Mouse (Mus musculus) mesoderm, embryonic 11.5 days (tissue): ENCODE measurements around the gene Bmpr1a.

Experiments used
- DNase-seq: peaks from one replicate; pipeline ENCODE4 v3.0.0-alpha.2; 2012; ENCODE audit warnings: low read depth, low spot score

The Bmpr1a gene

DNA sequence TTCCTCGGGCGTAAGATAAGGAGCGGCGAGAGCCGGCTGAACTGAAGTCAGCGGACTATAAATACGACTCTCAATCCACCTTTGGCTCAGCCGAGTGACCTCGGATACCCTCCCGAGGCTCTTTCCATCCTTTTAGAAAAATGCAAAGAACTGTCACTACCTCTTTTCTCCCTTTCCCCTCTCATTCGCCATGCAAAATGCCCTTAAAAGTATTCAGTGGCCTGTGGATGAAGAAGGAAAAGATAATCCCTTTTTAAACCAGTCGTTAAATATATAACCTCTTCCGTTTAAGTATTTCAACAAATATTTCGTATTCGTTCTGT lies at the start of gene Bmpr1a:
Gene Bmpr1a, minus strand, starts transcription at position 17 of the 323 bp plus-strand sequence.
- no peak for DNase-seq

DNA sequence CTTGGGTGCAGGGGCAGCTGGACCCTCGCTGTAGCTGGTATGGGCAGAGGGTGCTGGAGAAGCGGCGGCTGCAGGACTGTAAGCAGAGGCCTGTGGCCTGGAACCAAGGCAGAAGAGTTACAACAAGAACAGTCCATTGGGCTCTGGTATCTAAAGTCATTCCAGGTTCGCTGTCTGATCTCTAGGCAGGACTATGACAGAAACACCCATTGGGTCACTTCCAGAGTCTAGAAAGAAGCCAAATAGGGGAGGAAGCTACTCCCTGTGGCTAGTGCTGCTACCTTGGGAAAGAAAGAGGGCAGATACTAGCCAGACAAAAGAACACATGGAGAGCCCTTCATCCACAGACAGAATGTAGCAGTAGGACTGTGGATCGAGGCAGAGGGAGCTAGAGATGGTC lies 49.1 kb upstream of the Bmpr1a start:
- no peak for DNase-seq

GRCm38 (mm10) chr14:34549004-34549671 lies 46.0 kb upstream of the Bmpr1a start:
- peak; percentile 89 for DNase-seq

DNA sequence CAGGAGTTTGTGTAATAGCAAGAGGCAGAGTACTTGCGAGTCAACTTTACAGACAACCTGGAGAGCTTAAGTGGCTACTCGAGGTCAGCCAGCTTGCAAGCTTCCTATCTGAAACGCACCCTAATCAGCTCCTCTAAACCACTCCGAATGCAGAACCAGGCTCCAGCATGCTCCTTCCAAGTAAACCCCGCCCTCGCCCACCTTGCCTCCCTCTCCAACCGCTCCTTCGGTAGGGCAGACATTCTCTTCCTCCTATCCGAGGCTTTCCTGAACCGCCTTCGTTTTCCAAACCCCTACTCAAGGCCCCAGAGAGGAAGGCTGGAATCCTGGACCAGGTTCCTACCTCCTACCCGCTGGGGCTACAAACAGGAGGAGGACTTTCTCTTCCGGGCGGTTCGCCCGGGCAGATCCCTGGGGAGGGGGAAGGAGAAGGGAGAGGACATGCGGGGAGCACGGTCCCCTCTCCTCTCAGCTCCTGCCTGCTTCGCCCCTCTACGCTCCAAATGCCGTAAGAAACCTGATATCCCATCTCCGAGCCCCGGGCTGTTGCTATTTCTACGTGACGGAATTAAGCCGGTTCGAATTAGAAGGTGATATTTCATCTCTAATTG lies 45.4 kb upstream of the Bmpr1a start:
- peak; percentile 72 for DNase-seq

DNA sequence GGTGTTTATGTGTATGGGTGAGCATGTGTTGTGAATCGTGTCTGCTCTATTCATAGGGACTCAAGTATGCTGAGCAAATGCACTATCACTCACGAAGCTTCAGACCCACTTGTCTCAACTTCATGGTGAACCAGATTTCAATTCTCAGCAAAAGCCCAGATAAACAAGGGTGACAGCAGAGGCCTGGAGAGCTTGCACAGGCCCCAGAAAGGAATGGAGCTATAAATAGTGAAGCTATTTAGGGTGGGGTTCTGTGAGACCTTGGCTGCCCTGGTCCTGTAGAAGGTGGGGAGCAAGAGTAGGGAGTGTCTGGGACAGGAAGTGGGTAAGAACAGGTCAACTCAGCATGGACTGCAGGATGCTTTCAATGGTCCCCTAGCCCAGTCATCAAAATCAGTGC lies 41.4 kb upstream of the Bmpr1a start:
- DNase-seq, result no peak

GRCm38 (mm10) chr14:34544001-34544400 lies 40.9 kb upstream of the Bmpr1a start:
- DNase-seq, result no peak

- no peak for DNase-seq
These were observed 40.5 kb upstream of the Bmpr1a start for GRCm38 (mm10) chr14:34543596-34543995.

DNA sequence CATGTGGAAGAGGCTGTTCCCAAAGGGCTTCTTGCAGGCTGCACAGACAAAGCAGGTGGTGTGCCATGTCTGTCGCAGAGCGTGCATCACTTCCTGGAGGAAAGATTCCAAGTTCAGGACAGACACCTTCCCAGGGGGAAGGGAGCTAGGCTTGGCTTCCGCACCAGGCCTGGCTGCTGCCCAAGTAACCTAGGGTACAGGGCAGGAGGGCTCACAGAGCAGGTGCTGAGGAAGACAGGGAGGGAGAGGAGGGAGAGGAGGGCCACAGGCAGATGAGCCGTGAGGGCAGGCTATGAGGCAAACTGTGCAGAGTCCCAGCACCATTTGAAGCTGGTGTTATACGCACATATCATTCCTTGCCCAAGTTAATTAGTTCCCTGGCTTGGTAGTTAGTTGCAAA lies 38.8 kb upstream of the Bmpr1a start:
- DNase-seq, result no peak

DNA sequence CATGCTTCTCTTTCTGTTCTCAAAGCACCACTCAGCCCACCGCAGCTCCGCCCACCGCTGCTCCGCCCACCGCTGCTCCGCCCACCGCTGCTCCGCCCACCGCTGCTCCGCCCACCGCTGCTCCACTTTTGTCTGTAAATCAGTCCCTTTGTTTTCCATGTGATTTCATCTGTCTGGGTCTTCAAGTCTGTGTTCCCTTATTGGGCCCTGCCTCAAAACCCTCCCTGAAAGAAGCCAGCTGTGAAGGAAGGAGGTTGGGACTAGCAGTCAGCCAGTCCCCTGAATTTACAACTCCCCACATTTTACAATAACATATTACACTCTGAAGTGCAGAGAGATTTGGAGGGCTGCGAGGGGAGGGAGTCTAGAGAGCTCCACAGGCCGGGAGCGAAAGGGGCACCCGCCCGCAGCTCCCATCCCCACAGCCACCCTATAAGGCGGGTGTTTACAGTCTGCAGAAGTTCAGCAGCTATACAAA lies 37.6 kb upstream of the Bmpr1a start:
- DNase-seq, result peak; percentile 52

DNA sequence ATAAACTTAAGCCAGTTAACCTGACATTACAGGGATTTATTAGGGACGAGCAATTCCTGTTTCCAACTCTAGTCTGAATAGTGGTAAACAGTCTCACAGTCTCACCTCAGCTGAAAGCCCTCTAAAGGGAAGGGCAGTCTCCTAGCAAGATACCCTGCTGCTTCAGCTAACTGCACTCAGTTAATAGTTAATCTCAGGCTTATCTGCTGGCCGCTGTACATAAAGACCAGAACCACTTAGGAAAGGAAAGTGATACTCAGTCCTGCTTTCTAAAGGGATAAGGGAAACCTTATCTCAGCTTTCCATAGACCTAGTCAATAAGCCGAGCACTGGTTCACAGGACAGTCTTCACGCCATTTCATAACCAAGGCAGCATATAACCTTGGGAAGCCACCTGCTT lies 32.7 kb upstream of the Bmpr1a start:
- no peak for DNase-seq

GRCm38 (mm10) chr14:34533537-34533936 lies 30.4 kb upstream of the Bmpr1a start:
- DNase-seq, result no peak

- no peak for DNase-seq
These were observed 29.4 kb upstream of the Bmpr1a start for GRCm38 (mm10) chr14:34532536-34532935.

DNA sequence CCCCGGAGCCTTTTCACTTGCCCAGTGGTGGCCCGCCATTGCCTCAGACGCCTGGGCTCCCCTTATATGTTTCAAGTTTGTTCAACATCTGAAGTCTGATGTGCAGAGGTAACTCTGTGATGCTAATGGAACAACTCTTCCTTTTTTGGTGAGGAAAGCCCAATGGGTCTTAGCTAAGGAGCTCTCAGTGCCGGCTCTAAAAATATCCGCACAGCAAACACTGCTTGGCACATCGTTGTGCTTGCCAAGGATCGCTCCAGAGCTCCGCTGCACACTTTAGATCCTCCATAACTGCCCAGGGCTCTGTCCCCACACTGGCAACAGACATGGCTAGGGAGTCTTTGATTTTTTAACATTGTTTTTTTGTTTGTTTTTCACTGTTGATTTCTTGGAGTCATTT lies 25.7 kb upstream of the Bmpr1a start:
- DNase-seq, result no peak

DNA sequence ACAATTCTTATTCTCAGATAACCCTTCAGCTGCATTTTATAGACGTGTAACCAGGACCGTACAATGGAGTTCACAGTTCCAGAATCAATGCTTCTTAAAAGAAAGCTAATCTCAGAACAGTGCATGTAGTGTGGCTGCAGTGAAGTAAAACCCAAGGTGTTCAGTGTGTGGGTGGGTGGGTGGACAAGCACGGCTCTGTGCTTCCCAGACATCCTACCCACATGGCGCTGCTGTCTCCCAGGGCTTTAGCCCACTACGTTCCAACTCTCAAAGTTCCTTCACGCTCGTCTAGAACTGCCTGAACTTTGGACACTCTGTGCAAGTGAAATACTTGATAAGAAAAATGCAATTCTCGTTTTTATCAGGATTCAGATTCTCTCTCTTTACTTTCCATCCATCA lies 19.6 kb upstream of the Bmpr1a start, which contains the start of gene 9230112D13Rik:
Gene 9230112D13Rik, minus strand, starts transcription at position 101 of the 400 bp plus-strand sequence.
- DNase-seq, result no peak

DNA sequence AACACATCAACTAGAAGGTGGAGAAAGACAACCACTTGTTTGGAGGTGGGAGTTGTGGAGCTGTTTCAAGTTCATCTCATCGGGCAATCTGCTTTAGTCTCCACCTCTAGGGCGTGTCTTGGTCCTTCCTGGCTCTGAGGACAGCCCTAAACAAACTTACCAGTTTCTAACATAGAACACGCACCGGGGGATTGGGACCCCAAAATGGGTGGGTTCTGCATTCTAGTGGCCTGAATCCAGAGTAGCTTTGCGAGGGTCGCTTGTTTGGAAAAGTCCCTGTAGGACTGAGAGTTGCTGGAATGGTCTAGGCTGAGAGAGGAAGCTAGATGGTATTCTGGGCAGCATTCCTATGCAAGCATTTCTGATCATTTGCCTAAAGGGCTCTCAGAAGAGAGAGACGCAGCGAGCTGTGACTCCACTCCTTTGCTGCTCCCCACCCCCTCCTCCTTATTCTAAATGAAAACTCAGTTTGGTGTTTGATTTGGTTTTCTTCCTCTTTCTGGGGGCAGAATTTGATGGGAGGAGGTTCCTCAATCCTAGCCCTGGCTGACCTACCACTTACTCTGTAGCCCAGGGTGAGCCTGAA lies 14.9 kb upstream of the Bmpr1a start:
- DNase-seq, result no peak

GRCm38 (mm10) chr14:34516960-34517577 lies 13.9 kb upstream of the Bmpr1a start:
- no peak for DNase-seq

DNA sequence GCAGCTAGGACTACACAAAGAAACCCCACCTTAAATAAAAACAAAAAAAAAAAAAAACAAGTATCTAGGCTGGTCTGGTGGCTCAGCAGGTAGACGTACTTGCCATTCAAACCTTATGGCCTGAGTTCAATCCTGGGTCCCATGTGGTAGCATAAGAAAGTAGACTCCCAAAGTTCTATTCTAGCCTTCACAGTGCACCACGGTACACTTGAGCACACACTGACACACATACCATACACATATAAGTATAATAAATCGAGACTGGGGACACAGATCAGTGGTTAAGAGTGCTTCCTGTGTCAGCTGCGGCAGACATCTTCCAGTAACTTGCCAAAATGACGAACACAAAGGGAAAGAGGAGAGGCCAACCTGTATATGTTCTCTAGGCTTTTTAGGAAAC lies 12.7 kb upstream of the Bmpr1a start:
- DNase-seq, result no peak

- DNase-seq, result no peak
These were observed 11.0 kb upstream of the Bmpr1a start for GRCm38 (mm10) chr14:34514120-34514519.

DNA sequence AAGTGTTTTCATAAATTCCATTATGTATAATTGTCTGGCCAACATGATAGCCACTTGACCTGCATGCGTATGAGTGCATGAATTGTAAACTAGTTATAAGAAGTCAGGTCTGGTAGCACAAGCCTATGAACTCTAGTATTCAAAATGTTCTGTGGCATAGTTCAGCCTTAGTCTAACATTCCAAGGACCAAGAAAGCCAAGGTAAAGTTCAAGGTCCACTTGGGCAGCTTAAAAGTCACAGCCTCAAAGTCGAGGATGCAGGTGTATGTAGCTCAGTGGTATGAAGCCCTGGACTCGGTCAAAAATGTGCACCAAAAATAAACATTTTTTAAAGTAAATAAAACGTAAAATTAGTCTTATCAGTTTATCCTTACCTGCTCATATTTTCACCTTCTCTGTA lies 9.5 kb upstream of the Bmpr1a start:
- DNase-seq, result no peak

DNA sequence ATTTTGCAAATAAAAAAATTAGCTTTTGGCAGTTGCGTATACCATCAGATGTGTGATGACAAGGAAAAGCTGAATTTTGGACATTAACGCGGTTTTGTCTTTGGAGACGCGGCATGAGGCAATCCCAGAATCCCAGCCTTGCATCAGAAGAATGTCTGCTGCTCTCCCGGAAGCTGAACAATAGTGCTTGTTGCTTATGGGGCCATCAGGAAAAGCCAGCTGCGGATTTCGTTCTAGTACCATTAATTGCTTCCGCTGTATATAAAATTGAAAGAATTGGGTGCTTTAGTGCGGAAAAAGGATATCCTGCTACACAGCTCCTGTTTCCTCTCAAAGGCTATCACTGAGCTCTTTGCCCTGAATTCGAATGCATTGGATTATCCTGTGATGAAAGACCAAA lies 8.8 kb upstream of the Bmpr1a start:
- DNase-seq, result no peak

GRCm38 (mm10) chr14:34508842-34509439 lies 5.8 kb upstream of the Bmpr1a start:
- DNase-seq, result no peak

DNA sequence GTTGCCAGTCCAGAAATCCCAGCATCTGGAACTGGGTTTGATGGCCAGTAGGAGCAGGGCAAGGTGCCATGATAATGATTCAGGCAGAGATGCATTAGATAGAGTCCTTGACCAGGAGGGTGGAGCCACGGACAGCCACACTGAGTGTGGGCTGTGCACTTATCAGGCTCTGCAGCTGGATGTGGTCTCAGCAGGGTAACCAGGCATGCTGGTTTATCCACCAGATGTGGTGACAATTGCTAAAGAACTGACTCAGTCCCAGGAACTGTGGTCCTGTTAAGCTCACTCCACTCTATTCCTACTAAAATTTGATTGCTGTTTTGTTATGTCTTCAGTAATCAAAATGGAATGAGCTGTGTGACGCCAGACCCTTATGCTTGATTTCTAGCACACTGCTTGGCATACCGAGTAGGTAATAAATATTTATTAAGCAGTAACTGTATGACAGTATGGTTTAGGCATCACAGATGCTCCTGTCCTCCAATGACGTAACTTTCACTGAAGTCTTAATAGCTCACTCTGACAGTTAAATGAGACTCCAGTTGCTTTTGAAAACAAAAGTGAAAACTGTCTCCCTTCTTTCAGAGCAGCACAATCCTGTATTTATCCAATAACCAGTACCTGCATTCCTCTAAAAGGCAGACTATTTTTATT lies 5.2 kb upstream of the Bmpr1a start:
- no peak for DNase-seq
